Mouse (Mus musculus) frontal cortex, adult 2 months (tissue): ENCODE measurements at regions not wholly inside any gene's neighbourhood (a gene's known extent, or its start where the extent isn't known, plus 50 kb on each side); places are given as distances from the start of the nearest gene placed in this dataset.
A peak's percentile ranks its signal among the peaks of the same experiment; 100 is the strongest.

Experiments
- DNase-seq, 2 experiments: peaks; one replicate each; pipeline ENCODE4 v3.0.0; 2022; ENCODE audit warnings: low spot score in 1 of 2; ENCODE audit errors: extremely low spot score in 1 of 2

- no peak for DNase-seq
Measured at GRCm38 (mm10) chr16:95929700-95930435, 60.9 kb downstream of the Psmg1 start.

- no peak for DNase-seq
Measured at GRCm38 (mm10) chr16:95928290-95929260, 62.2 kb downstream of the Psmg1 start.

GRCm38 (mm10) chr16:95926558-95926957 lies 64.2 kb downstream of the Psmg1 start:
- no peak for DNase-seq

GRCm38 (mm10) chr16:95924716-95925115 lies 66.0 kb downstream of the Psmg1 start:
- DNase-seq: no peak

- DNase-seq: no peak
Measured at GRCm38 (mm10) chr16:95923991-95924390, 66.8 kb downstream of the Psmg1 start.

GRCm38 (mm10) chr16:95922369-95922934 lies 68.3 kb downstream of the Psmg1 start:
- no peak for DNase-seq

GRCm38 (mm10) chr16:95921169-95921568 lies 69.6 kb downstream of the Psmg1 start:
- no peak for DNase-seq

- DNase-seq: peak; percentile 35 to 67
Measured at GRCm38 (mm10) chr16:95918651-95919425, 71.9 kb downstream of the Psmg1 start.

- DNase-seq: no peak
Measured at GRCm38 (mm10) chr16:95917635-95918407, 72.9 kb downstream of the Psmg1 start.

GRCm38 (mm10) chr16:95913879-95914278 lies 76.9 kb downstream of the Psmg1 start:
- peak in 1 of 2 experiments; percentile 33 for DNase-seq

- no peak for DNase-seq
Measured at GRCm38 (mm10) chr16:95904531-95905165, 86.1 kb downstream of the Psmg1 start.

GRCm38 (mm10) chr16:95903383-95903913 lies 87.3 kb downstream of the Psmg1 start:
- DNase-seq: no peak

- DNase-seq: no peak
Measured at GRCm38 (mm10) chr16:95902177-95902576, 88.6 kb downstream of the Psmg1 start.

GRCm38 (mm10) chr16:95901388-95901787 lies 89.4 kb downstream of the Psmg1 start:
- DNase-seq: no peak

GRCm38 (mm10) chr16:95900181-95900580 lies 90.6 kb downstream of the Psmg1 start:
- DNase-seq: no peak

- DNase-seq: no peak
Measured at GRCm38 (mm10) chr16:95899672-95900071, 91.1 kb downstream of the Psmg1 start.

GRCm38 (mm10) chr16:95897843-95898242 lies 92.9 kb downstream of the Psmg1 start:
- DNase-seq: no peak

- no peak for DNase-seq
Measured at GRCm38 (mm10) chr16:95896126-95896525, 94.6 kb downstream of the Psmg1 start.
